Mouse (Mus musculus): ENCODE data around the gene Stum. TPM values are rescaled to one million over a fixed set of nuclear protein-coding genes. Genes with fewer than 3 reads are reported as not detected.

The Stum gene
- total RNA-seq, 2 experiments from 2014 or later, result not detected

GRCm38 (mm10) chr1:180408832-180409231, 74.5 kb downstream of the Stum start:
- no peak for ATAC-seq (replicated peaks; ENCODE audit: low FRiP score, poor library complexity, severe bottlenecking)

GRCm38 (mm10) chr1:180407727-180408719, 75.3 kb downstream of the Stum start:
- no peak for ATAC-seq (replicated peaks; ENCODE audit: low FRiP score, poor library complexity, severe bottlenecking)

- ATAC-seq (replicated peaks; ENCODE audit: low FRiP score, poor library complexity, severe bottlenecking), result no peak
Observed at GRCm38 (mm10) chr1:180407171-180407671, 76.1 kb downstream of the Stum start.

GRCm38 (mm10) chr1:180406336-180407035, 76.8 kb downstream of the Stum start:
- ATAC-seq (replicated peaks; ENCODE audit: low FRiP score, poor library complexity, severe bottlenecking), result no peak

GRCm38 (mm10) chr1:180405576-180406335, 77.5 kb downstream of the Stum start:
- no peak for ATAC-seq (replicated peaks; ENCODE audit: low FRiP score, poor library complexity, severe bottlenecking)

- ATAC-seq (replicated peaks; ENCODE audit: low FRiP score, poor library complexity, severe bottlenecking), result no peak
Observed at GRCm38 (mm10) chr1:180404706-180405105, 78.6 kb downstream of the Stum start.

GRCm38 (mm10) chr1:180403694-180404606, 79.4 kb downstream of the Stum start:
- ATAC-seq (replicated peaks; ENCODE audit: low FRiP score, poor library complexity, severe bottlenecking), result no peak

GRCm38 (mm10) chr1:180403357-180403693, 80.0 kb downstream of the Stum start:
- no peak for ATAC-seq (replicated peaks; ENCODE audit: low FRiP score, poor library complexity, severe bottlenecking)

- no peak for ATAC-seq (replicated peaks; ENCODE audit: low FRiP score, poor library complexity, severe bottlenecking)
Observed at GRCm38 (mm10) chr1:180402481-180403081, 80.7 kb downstream of the Stum start.

GRCm38 (mm10) chr1:180401725-180402124, 81.6 kb downstream of the Stum start:
- no peak for ATAC-seq (replicated peaks; ENCODE audit: low FRiP score, poor library complexity, severe bottlenecking)

GRCm38 (mm10) chr1:180400691-180401455, 82.4 kb downstream of the Stum start:
- ATAC-seq (replicated peaks; ENCODE audit: low FRiP score, poor library complexity, severe bottlenecking), result no peak

GRCm38 (mm10) chr1:180398446-180398845, 84.9 kb downstream of the Stum start:
- no peak for ATAC-seq (replicated peaks; ENCODE audit: low FRiP score, poor library complexity, severe bottlenecking)

- ATAC-seq (replicated peaks; ENCODE audit: low FRiP score, poor library complexity, severe bottlenecking), result no peak
Observed at GRCm38 (mm10) chr1:180397734-180398133, 85.6 kb downstream of the Stum start.

- ATAC-seq (replicated peaks; ENCODE audit: low FRiP score, poor library complexity, severe bottlenecking), result no peak
Observed at GRCm38 (mm10) chr1:180393873-180394272, 89.4 kb downstream of the Stum start.

GRCm38 (mm10) chr1:180393017-180393797, 90.1 kb downstream of the Stum start:
- ATAC-seq (replicated peaks; ENCODE audit: low FRiP score, poor library complexity, severe bottlenecking), result no peak

GRCm38 (mm10) chr1:180392137-180392798, 91.0 kb downstream of the Stum start:
- no peak for ATAC-seq (replicated peaks; ENCODE audit: low FRiP score, poor library complexity, severe bottlenecking)

GRCm38 (mm10) chr1:180391575-180391945, 91.7 kb downstream of the Stum start:
- ATAC-seq (replicated peaks; ENCODE audit: low FRiP score, poor library complexity, severe bottlenecking), result no peak

All from erythroid progenitor cell, adult 5-6 weeks (primary cell).